In genomic region chr10:29479401-29479800, GRCm38 (mm10) we compare ENCODE assay signal across 29 mouse cellular contexts. TPM values are rescaled to one million over a fixed set of nuclear protein-coding genes. Genes with fewer than 3 reads are reported as not detected.
"Had no signal": no experiment of that assay in that cellular context is flagged by ENCODE, and none has a peak within 500 bp of the region (broad histone marks: within the 10 kb centered on the region; RNA-seq: fewer than 3 reads in every experiment).

No protein-coding gene starts in this region.

- H3K4me2 ChIP-seq: heart, embryonic 11.5 days; heart, embryonic 13.5 days; heart, embryonic 15.5 days; hindbrain, embryonic 12.5 days; hindbrain, embryonic 14.5 days; kidney, embryonic 15.5 days; limb, embryonic 12.5 days; liver, embryonic 11.5 days; liver, embryonic 13.5 days had no signal

- H3K4me3 ChIP-seq: heart, adult 2 months; heart, embryonic 13.5 days; heart, embryonic 15.5 days; hindbrain, embryonic 10.5 days; hindbrain, embryonic 12.5 days; kidney, embryonic 15.5 days; left cerebral cortex, adult 2 months; limb, embryonic 10.5 days; limb, embryonic 12.5 days; liver, embryonic 13.5 days had no signal

- H3K27ac ChIP-seq: heart, adult 2 months; heart, embryonic 13.5 days; heart, embryonic 15.5 days; hindbrain, embryonic 10.5 days; hindbrain, embryonic 12.5 days; hindbrain, embryonic 14.5 days; kidney, embryonic 15.5 days; kidney, postnatal 0 days; left cerebral cortex, adult 2 months; limb, embryonic 10.5 days; limb, embryonic 12.5 days; liver, embryonic 13.5 days had no signal

- H3K27me3 ChIP-seq: heart, embryonic 13.5 days; heart, embryonic 15.5 days; hindbrain, embryonic 12.5 days; kidney, embryonic 15.5 days; limb, embryonic 12.5 days; liver, embryonic 13.5 days had no signal

- H3K9ac ChIP-seq: forebrain, postnatal 0 days; heart, embryonic 13.5 days; heart, embryonic 15.5 days; hindbrain, embryonic 12.5 days; hindbrain, embryonic 14.5 days; kidney, embryonic 15.5 days; limb, embryonic 12.5 days; liver, embryonic 13.5 days had no signal

- H3K36me3 ChIP-seq: heart, embryonic 13.5 days; heart, embryonic 15.5 days; hindbrain, embryonic 10.5 days; hindbrain, embryonic 12.5 days; kidney, embryonic 15.5 days; limb, embryonic 10.5 days; limb, embryonic 12.5 days; liver, embryonic 13.5 days had no signal

- ATAC-seq: forebrain, postnatal 0 days; hindbrain, embryonic 16.5 days; inflammation-experienced regulatory T-cells, adult 6 months had no signal

- H3K9me3 ChIP-seq: heart, embryonic 13.5 days; heart, embryonic 15.5 days; hindbrain, embryonic 10.5 days; hindbrain, embryonic 12.5 days; kidney, embryonic 15.5 days; limb, embryonic 10.5 days; limb, embryonic 12.5 days; liver, embryonic 13.5 days had no signal

- DNase-seq: forebrain, postnatal 0 days; gastrocnemius, postnatal 14 days; gastrocnemius, postnatal 36 days; heart, adult 11 months; heart, adult 2 months; heart, postnatal 14 days; heart, postnatal 36 days; kidney, adult 2 months; kidney, adult 9 months; kidney, postnatal 14 days; kidney, postnatal 36 days; layer of hippocampus, adult 9-11 months; layer of hippocampus, postnatal 36 days; liver; liver, embryonic 13.5 days had no signal

- H3K4me1 ChIP-seq: heart, embryonic 13.5 days; heart, embryonic 15.5 days; hindbrain, embryonic 10.5 days; hindbrain, embryonic 12.5 days; kidney, embryonic 15.5 days; limb, embryonic 10.5 days; limb, embryonic 12.5 days; liver, embryonic 13.5 days had no signal

RNA-seq across cellular contexts. Expression of gene Rspo3, which starts 56.3 kb away (rescaled TPM):
- polyA plus RNA-seq: inflammation-experienced regulatory T-cells, adult 6 months had no signal
